Mouse (Mus musculus) embryonic fibroblast, embryonic 13.5 days (primary cell): ENCODE measurements around the gene Pcbp2.

Source experiments
- CTCF ChIP-seq: IDR thresholded peaks from 2 replicates; pipeline ENCODE4 v1.5.1; 2011; ENCODE audit warnings: mild to moderate bottlenecking, control low read depth, low read length, moderate library complexity, borderline replicate concordance; ENCODE audit not compliant: insufficient read depth
- POLR2A ChIP-seq: IDR thresholded peaks from 2 replicates; pipeline ENCODE4 v1.6.1; 2011; ENCODE audit warnings: low read depth, mild to moderate bottlenecking, control low read depth, low read length, moderate library complexity

DNA sequence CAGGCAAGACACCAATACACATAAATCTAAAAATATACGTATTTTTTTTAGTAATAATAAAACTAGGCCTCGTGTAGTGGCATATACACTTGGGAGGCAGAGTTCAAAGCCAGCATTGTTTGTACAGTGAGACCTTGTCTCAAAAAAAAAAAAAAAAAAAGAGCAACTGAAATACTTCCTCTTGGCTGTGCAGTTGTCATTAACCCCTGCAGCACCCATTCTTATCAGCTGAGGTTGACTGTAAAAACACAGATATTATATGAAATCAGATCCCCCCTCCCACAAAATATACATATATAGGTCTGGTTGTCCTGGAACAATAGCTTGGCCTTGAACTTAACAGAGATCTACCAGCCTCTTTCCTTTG lies 36.1 kb downstream of the Pcbp2 start:
- TF ChIP-seq CTCF (no peak), POLR2A (no peak)
